Mouse (Mus musculus) kidney, postnatal 0 days (tissue): ENCODE data around the gene Ednrb. TPM values are rescaled to one million over a fixed set of nuclear protein-coding genes. Genes with fewer than 3 reads are reported as not detected.

Source experiments
- ATAC-seq: fragments of 200-750 bp; cut with Nextera tagmentation; replicated peaks from 2 replicates; pipeline ENCODE4 v1.8.0; 2017; ENCODE audit warnings: low read depth, moderate number of reproducible peaks, moderate TSS enrichment, moderate library complexity; ENCODE audit not compliant: low FRiP score
- DNase-seq: peaks from one replicate; pipeline ENCODE4 v3.0.0-alpha.2; 2016; ENCODE audit warnings: low spot score
- H3K27ac ChIP-seq: fragments of 300-500 bp; sonication (generic); 2 replicates; pipeline ENCODE4 v1.5.1; 2014; ENCODE audit warnings: mild to moderate bottlenecking
- H3K27me3 ChIP-seq: fragments of 300-500 bp; sonication (generic); 2 replicates; pipeline ENCODE4 v1.6.1; 2014; ENCODE audit warnings: low read length, mixed read lengths; ENCODE audit not compliant: insufficient read depth
- H3K36me3 ChIP-seq: fragments of 300-500 bp; sonication (generic); 2 replicates; pipeline ENCODE4 v1.6.1; 2014; ENCODE audit warnings: low read length, mixed read lengths; ENCODE audit not compliant: insufficient read depth
- H3K4me1 ChIP-seq: fragments of 300-500 bp; sonication (generic); replicated peaks from 2 replicates; pipeline ENCODE4 v1.6.1; 2014; ENCODE audit warnings: antibody characterized with exemption, low read length, mixed read lengths; ENCODE audit not compliant: insufficient read depth
- H3K4me2 ChIP-seq: fragments of 300-500 bp; sonication (generic); 2 replicates; pipeline ENCODE4 v1.6.1; 2014; ENCODE audit warnings: mild to moderate bottlenecking, low read length, moderate library complexity, mixed read lengths
- H3K4me3 ChIP-seq: fragments of 300-500 bp; sonication (generic); replicated peaks from 2 replicates; pipeline ENCODE4 v1.5.1; 2014; ENCODE audit warnings: low read depth, low read length
- H3K9ac ChIP-seq: fragments of 300-500 bp; sonication (generic); 2 replicates; pipeline ENCODE4 v1.6.1; 2014; ENCODE audit warnings: low read depth, low read length
- H3K9me3 ChIP-seq: fragments of 300-500 bp; sonication (generic); replicated peaks from 2 replicates; pipeline ENCODE4 v1.6.1; 2016; ENCODE audit warnings: low read length, inconsistent platforms, mixed read lengths
- CTCF ChIP-seq: IDR thresholded peaks from 2 replicates; pipeline ENCODE4 v1.5.1; 2016; ENCODE audit warnings: antibody characterized with exemption, low read depth, mild to moderate bottlenecking, moderate library complexity
- WGBS: fragments of 180-500 bp; shearing (Covaris S2); extraction: QIAGEN DNeasy Blood & Tissue Kit; methylation state at CpG from one replicate; pipeline ENCODE4 v1.1.7; 2014; 5-methylcytosine and 5-hydroxymethylcytosine counted together
- polyA plus RNA-seq: library from polyadenylated mRNA; unstranded; fragments of >200 nt; fragmentation: Nextera tagmentation; extraction: Ambion mirVana; gene quantifications from 2 replicates; pipeline ENCODE4 v1.2.1, GENCODE M21; 2015

Gene Ednrb
- polyA plus RNA-seq, 1 experiment from 2014 or later: 70.3 TPM

- DNase-seq: peak; percentile 47
- peaks cover 4% of the 10 kb centered on the region; the same call in 1 of the 2 replicates for H3K4me1 ChIP-seq
- peak overlapping the region; percentile 47 for H3K4me3 ChIP-seq
- WGBS: under 1% methylated on average over 30 of the region's 30 CpGs
- H3K36me3 ChIP-seq: no peaks in the 10 kb centered on the region
- peak overlapping the region; percentile 58 for H3K27ac ChIP-seq
- H3K27me3 ChIP-seq: no peaks in the 10 kb centered on the region
- peak overlapping the region; percentile 74 for H3K4me2 ChIP-seq
- peak; percentile 40; the same call in 1 of the 2 replicates for ATAC-seq
- H3K9me3 ChIP-seq: no peaks in the 10 kb centered on the region
- TF ChIP-seq CTCF: peak; percentile 30
- peak overlapping the region; percentile 43 for H3K9ac ChIP-seq
Observed at GRCm38 (mm10) chr14:103843371-103844001, 716 bp downstream of the Ednrb start.

- H3K9ac ChIP-seq: peak overlapping the region; percentile 43
- peaks cover 4% of the 10 kb centered on the region; the same call in 1 of the 2 replicates for H3K4me1 ChIP-seq
- peak overlapping the region; percentile 47 for H3K4me3 ChIP-seq
- ATAC-seq: no peak
- H3K4me2 ChIP-seq: peak overlapping the region; percentile 74
- no peaks in the 10 kb centered on the region for H3K9me3 ChIP-seq
- H3K36me3 ChIP-seq: no peaks in the 10 kb centered on the region
- no peak for DNase-seq
- no peaks in the 10 kb centered on the region for H3K27me3 ChIP-seq
- no peak for TF ChIP-seq CTCF
- peak overlapping the region; percentile 58; the same call in 1 of the 2 replicates for H3K27ac ChIP-seq
- WGBS: 6% methylated on average over 16 of the region's 16 CpGs
Observed at GRCm38 (mm10) chr14:103842896-103843295, 1.3 kb downstream of the Ednrb start.

GRCm38 (mm10) chr14:103840436-103840835 is 3.8 kb downstream of the Ednrb start:
- Histone ChIP-seq H3K27ac (no peak overlapping the region), H3K4me2 (peak overlapping the region; percentile 74), H3K27me3 (no peaks in the 10 kb centered on the region), H3K9ac (no peak overlapping the region), H3K4me3 (no peak overlapping the region), H3K4me1 (peaks cover 4% of the 10 kb centered on the region; the same call in 1 of the 2 replicates), H3K36me3 (no peaks in the 10 kb centered on the region), H3K9me3 (no peaks in the 10 kb centered on the region)
- DNase-seq (no peak), ATAC-seq (no peak)
- 74% methylated on average over 2 of the region's 2 CpGs for WGBS
- TF ChIP-seq CTCF: no peak

- H3K4me3 ChIP-seq: no peak overlapping the region
Observed at GRCm38 (mm10) chr14:103838887-103839286, 5.3 kb downstream of the Ednrb start.

GRCm38 (mm10) chr14:103834589-103834988 is 9.6 kb downstream of the Ednrb start:
- Histone ChIP-seq H3K4me1 (no peaks in the 10 kb centered on the region), H3K4me3 (no peak overlapping the region), H3K9ac (no peak overlapping the region), H3K4me2 (no peak overlapping the region), H3K9me3 (no peaks in the 10 kb centered on the region), H3K36me3 (no peaks in the 10 kb centered on the region), H3K27me3 (no peaks in the 10 kb centered on the region), H3K27ac (no peak overlapping the region)
- no peak for TF ChIP-seq CTCF
- ATAC-seq: no peak
- DNase-seq: no peak
- 16% methylated on average over 7 of the region's 7 CpGs for WGBS

More at GRCm38 (mm10) chr14:103838887-103839286, 5.3 kb downstream of the Ednrb start:
- ATAC-seq (no peak), DNase-seq (peak; percentile 31)
- H3K36me3 ChIP-seq: no peaks in the 10 kb centered on the region
- H3K27ac ChIP-seq: no peak overlapping the region
- H3K4me2 ChIP-seq: peak overlapping the region; percentile 27; the same call in 1 of the 2 replicates
- H3K27me3 ChIP-seq: no peaks in the 10 kb centered on the region
- whole genome bisulfite sequencing: 58% methylated on average over 5 of the region's 5 CpGs
- H3K9ac ChIP-seq: no peak overlapping the region
- peaks cover 4% of the 10 kb centered on the region; the same call in 1 of the 2 replicates for H3K4me1 ChIP-seq
- no peaks in the 10 kb centered on the region for H3K9me3 ChIP-seq
- no peak for TF ChIP-seq CTCF

DNA sequence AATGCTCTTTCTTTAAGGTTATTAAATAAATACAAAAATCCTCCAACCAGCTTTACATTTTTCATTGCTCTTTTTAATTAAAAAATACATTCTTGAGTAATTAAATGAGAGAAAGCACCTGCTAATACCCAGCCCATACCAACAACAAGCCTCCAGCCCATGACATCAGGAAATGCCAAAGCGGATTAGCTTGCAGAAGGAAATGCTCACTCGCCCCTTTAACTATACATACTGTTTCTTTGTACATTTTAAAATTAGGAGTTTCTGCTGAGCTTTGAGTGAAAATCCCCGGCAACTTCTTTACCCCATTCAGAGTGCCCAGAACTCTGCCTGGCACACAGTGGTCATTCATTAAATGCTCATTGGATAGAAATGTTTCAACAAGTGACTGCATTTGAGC is 10.1 kb downstream of the Ednrb start:
- Histone ChIP-seq H3K4me1 (no peaks in the 10 kb centered on the region), H3K9me3 (no peaks in the 10 kb centered on the region), H3K27ac (no peak overlapping the region), H3K9ac (no peak overlapping the region), H3K27me3 (no peaks in the 10 kb centered on the region), H3K4me2 (no peak overlapping the region), H3K4me3 (no peak overlapping the region), H3K36me3 (no peaks in the 10 kb centered on the region)
- WGBS: 56% methylated on average over 3 of the region's 3 CpGs
- no peak for ATAC-seq
- no peak for TF ChIP-seq CTCF
- no peak for DNase-seq

DNA sequence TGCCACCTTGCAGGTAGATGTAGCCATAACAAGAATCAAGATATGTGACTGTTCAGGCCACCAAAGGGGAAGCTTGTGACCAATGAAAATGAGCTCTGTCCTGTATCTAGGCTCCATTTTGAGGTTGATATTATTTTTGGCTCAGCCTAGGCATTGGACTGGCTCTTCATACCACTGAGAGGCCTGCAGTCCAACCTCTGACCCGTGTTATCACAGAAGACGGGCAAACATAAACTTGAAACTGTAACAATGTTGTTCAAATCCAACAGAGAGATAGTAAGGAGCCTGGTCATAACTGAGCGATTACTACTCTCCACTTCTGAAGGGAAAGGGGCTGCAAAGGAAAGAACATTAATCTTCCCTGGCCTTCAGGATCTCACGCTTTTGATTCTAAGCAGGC is 11.7 kb downstream of the Ednrb start:
- ATAC-seq: no peak

More for the DNA sequence above, 11.7 kb downstream of the Ednrb start:
- no peaks in the 10 kb centered on the region for H3K9me3 ChIP-seq
- no peak overlapping the region for H3K9ac ChIP-seq
- no peaks in the 10 kb centered on the region for H3K36me3 ChIP-seq
- no peak for DNase-seq
- WGBS: 41% methylated on average over 4 of the region's 4 CpGs
- no peak overlapping the region for H3K4me2 ChIP-seq
- no peak overlapping the region for H3K4me3 ChIP-seq
- H3K27ac ChIP-seq: no peak overlapping the region
- TF ChIP-seq CTCF: no peak
- no peaks in the 10 kb centered on the region for H3K4me1 ChIP-seq
- no peaks in the 10 kb centered on the region for H3K27me3 ChIP-seq
